Comparison of ENCODE assay signal across 8 mouse cellular contexts in the genomic region with DNA sequence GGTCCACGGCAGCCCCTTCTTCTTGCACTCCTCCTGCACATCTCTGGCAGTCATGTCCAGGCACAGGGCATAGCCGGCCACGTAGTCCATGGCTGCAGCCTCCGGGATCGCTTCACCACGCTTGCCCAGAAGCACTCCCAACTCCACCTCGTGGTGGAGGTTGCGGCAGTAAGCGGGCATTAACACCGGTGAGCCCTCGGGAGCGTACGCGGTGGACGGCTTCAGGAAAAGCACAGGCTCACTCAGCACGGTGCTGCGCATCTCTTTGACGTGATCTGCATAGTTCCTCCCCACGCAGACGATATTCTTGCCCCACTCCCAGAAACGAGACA. TPM values are rescaled to one million over a fixed set of nuclear protein-coding genes. Genes with fewer than 3 reads are reported as not detected.
DNase-seq lines count a peak whose midpoint lies in the region; ATAC-seq and TF ChIP-seq lines count a peak whose summit lies in the region.

No protein-coding gene starts in this region.

- under 1% methylated on average over 21 of the region's 21 CpGs for WGBS in heart, embryonic 14.5 days
- under 1% methylated on average over 21 of the region's 21 CpGs for WGBS in forebrain, embryonic 15.5 days
- under 1% methylated on average over 21 of the region's 21 CpGs for WGBS in liver, postnatal 0 days (ENCODE audit: insufficient replicate concordance)

- no peak; a peak in 1 of 4 replicates for TF ChIP-seq POLR2A in MEL (IDR thresholded peaks at IDR 0.05; ENCODE audit: control insufficient read depth in 1 of 2, insufficient read depth in 1 of 2, low read depth in 1 of 2, low read length in 2 of 2, poor library complexity in 1 of 2)

- peak overlapping the region; percentile 98 for H3K27ac ChIP-seq in heart, embryonic 14.5 days (replicated peaks in 1 of 2; ENCODE audit: control insufficient read depth in 1 of 2, insufficient read depth in 1 of 2, low read depth in 2 of 2, low read length in 2 of 2)
- H3K27ac ChIP-seq in MEL (ENCODE audit: control insufficient read depth, low read depth, low read length): peak overlapping the region; percentile 63
- peak overlapping the region; percentile 94 for H3K27ac ChIP-seq in forebrain, embryonic 15.5 days (replicated peaks)
- H3K27ac ChIP-seq in liver, postnatal 0 days (ENCODE audit: low read depth): peak overlapping the region; percentile 97

- peak overlapping the region; percentile 76 to 84 for H3K4me3 ChIP-seq in heart, embryonic 14.5 days (ENCODE audit: control insufficient read depth in 1 of 2, insufficient read depth in 1 of 2, low read depth in 1 of 2, low read length in 2 of 2)
- peak overlapping the region; percentile 64 to 81 for H3K4me3 ChIP-seq in MEL (ENCODE audit: control insufficient read depth in 1 of 2, insufficient read depth in 1 of 2, low read depth in 2 of 2, low read length in 2 of 2)
- H3K4me3 ChIP-seq in forebrain, embryonic 15.5 days: peak overlapping the region; percentile 80
- peak overlapping the region; percentile 95 for H3K4me3 ChIP-seq in liver, postnatal 0 days (ENCODE audit: low read depth, low read length)

- peaks cover 20% of the 10 kb centered on the region; the same call in 1 of the 2 replicates for H3K36me3 ChIP-seq in heart, embryonic 14.5 days (ENCODE audit: control insufficient read depth, insufficient read depth, low read length)
- H3K36me3 ChIP-seq in MEL (ENCODE audit: control insufficient read depth in 1 of 2, insufficient read depth in 2 of 2, low read length in 2 of 2): peaks cover 0 to 13% of the 10 kb centered on the region in 2 experiments; a peak in 2 of 4 replicates
- H3K36me3 ChIP-seq in forebrain, embryonic 15.5 days: peaks cover 11% of the 10 kb centered on the region
- H3K36me3 ChIP-seq in liver, postnatal 0 days (replicated peaks; ENCODE audit: insufficient read depth, low read length): peaks cover 20% of the 10 kb centered on the region

- peak; percentile 45; the same call in 1 of the 2 replicates for ATAC-seq in heart, embryonic 14.5 days (ENCODE audit: insufficient number of reproducible peaks, insufficient read depth, low FRiP score, low read depth)
- ATAC-seq in forebrain, embryonic 15.5 days (replicated peaks): no peak
- peak; percentile 30 for ATAC-seq in liver, postnatal 0 days

- H3K4me2 ChIP-seq in heart, embryonic 14.5 days (ENCODE audit: low read length): peak overlapping the region; percentile 94
- H3K4me2 ChIP-seq in forebrain, embryonic 15.5 days (replicated peaks): peak overlapping the region; percentile 97
- peak overlapping the region; percentile 84 for H3K4me2 ChIP-seq in liver, postnatal 0 days (ENCODE audit: low read depth, low read length)

- no peaks in the 10 kb centered on the region for H3K27me3 ChIP-seq in heart, embryonic 14.5 days (ENCODE audit: control insufficient read depth, insufficient read depth, low read length)
- no peaks in the 10 kb centered on the region for H3K27me3 ChIP-seq in MEL (ENCODE audit: control insufficient read depth in 1 of 2, insufficient read depth in 2 of 2, low read length in 2 of 2)
- H3K27me3 ChIP-seq in forebrain, embryonic 15.5 days: no peaks in the 10 kb centered on the region
- no peaks in the 10 kb centered on the region for H3K27me3 ChIP-seq in liver, postnatal 0 days (ENCODE audit: insufficient read depth, low read length)

- TF ChIP-seq RAD21 in MEL (IDR thresholded peaks at IDR 0.05; ENCODE audit: low read depth, low read length): no peak

- H3K9me3 ChIP-seq in heart, embryonic 14.5 days (ENCODE audit: control insufficient read depth, low read length): no peaks in the 10 kb centered on the region
- no peaks in the 10 kb centered on the region for H3K9me3 ChIP-seq in MEL (replicated peaks; ENCODE audit: insufficient read depth, low read length)
- no peaks in the 10 kb centered on the region for H3K9me3 ChIP-seq in forebrain, embryonic 15.5 days
- no peaks in the 10 kb centered on the region for H3K9me3 ChIP-seq in liver, postnatal 0 days (ENCODE audit: low read length)

- peaks cover 3% of the 10 kb centered on the region; the same call in 1 of the 2 replicates for H3K79me2 ChIP-seq in MEL (ENCODE audit: control insufficient read depth, insufficient read depth, low read length, poor library complexity)

- TF ChIP-seq EP300 in MEL (IDR thresholded peaks at IDR 0.05; ENCODE audit: low read depth in 1 of 2, low read length in 2 of 2): no peak
- TF ChIP-seq EP300 in liver, postnatal 0 days (IDR thresholded peaks at IDR 0.05; ENCODE audit: low read depth): no peak

- peak overlapping the region; percentile 89 for H3K9ac ChIP-seq in heart, embryonic 14.5 days (ENCODE audit: low read length)
- peak overlapping the region; percentile 67 for H3K9ac ChIP-seq in MEL (ENCODE audit: control insufficient read depth, low read depth, low read length, poor library complexity, severe bottlenecking)
- peak overlapping the region; percentile 81 for H3K9ac ChIP-seq in forebrain, embryonic 15.5 days (replicated peaks)
- H3K9ac ChIP-seq in liver, postnatal 0 days (replicated peaks): peak overlapping the region; percentile 89

- no peak for DNase-seq in heart, adult 9 months (ENCODE audit: low spot score in 2 of 2)
- DNase-seq in MEL (ENCODE audit: low read depth, low spot score) (no peak), adipocyte (ENCODE audit: low spot score) (no peak)
- no peak for DNase-seq in liver, postnatal 0 days
- DNase-seq in right cerebral cortex, postnatal 4 days: no peak
- DNase-seq in kidney, adult 9 months: no peak

- H3K4me1 ChIP-seq in heart, embryonic 14.5 days (ENCODE audit: control insufficient read depth in 2 of 2, insufficient read depth in 2 of 2, low read length in 2 of 2): peaks cover 5 to 12% of the 10 kb centered on the region in 2 experiments; a peak in 3 of 4 replicates
- H3K4me1 ChIP-seq in MEL (ENCODE audit: control insufficient read depth in 1 of 2, insufficient read depth in 2 of 2, low read length in 2 of 2): peaks cover 0 to 15% of the 10 kb centered on the region in 2 experiments; a peak in 2 of 4 replicates
- peaks cover 27% of the 10 kb centered on the region for H3K4me1 ChIP-seq in forebrain, embryonic 15.5 days
- H3K4me1 ChIP-seq in liver, postnatal 0 days (ENCODE audit: insufficient read depth): peaks cover 22% of the 10 kb centered on the region

- 0 out of 6 replicates have a peak, but pooled peaks of 1 of the 3 experiments have one; percentile 11 for TF ChIP-seq CTCF in MEL (IDR thresholded peaks at IDR 0.05 in 2 of 3, conservative IDR thresholded peaks at IDR 0.05 in 1 of 3; ENCODE audit: control insufficient read depth in 1 of 3, insufficient read depth in 1 of 3, low read depth in 2 of 3, low read length in 3 of 3, poor library complexity in 1 of 3, severe bottlenecking in 1 of 3)
- TF ChIP-seq CTCF in liver, postnatal 0 days (IDR thresholded peaks at IDR 0.05; ENCODE audit: low read depth): peak; percentile 58

TF ChIP-seq in MEL, 35 proteins besides CTCF, POLR2A, EP300 and RAD21 (continues in another document):
- TF ChIP-seq SIN3A (IDR thresholded peaks at IDR 0.05; ENCODE audit: low read length) (peak; percentile 80), ZC3H11A (IDR thresholded peaks at IDR 0.05; ENCODE audit: low read depth, low read length) (no peak), ZMIZ1 (IDR thresholded peaks at IDR 0.05; ENCODE audit: low read depth, low read length) (0 out of 2 replicates have a peak, but pooled peaks have one; percentile 52), MAX (IDR thresholded peaks at IDR 0.05; ENCODE audit: low read length) (peak; percentile 73)

RNA-seq across cellular contexts. Expression of a gene that starts 0.5 kb away (rescaled TPM):
- 46.5 and 47.2 TPM in 2 replicates for polyA plus RNA-seq in heart, embryonic 14.5 days (2014; fragmentation: Nextera tagmentation; extraction: Ambion mirVana)
- 2.0 and 2.7 TPM in 2 replicates for total RNA-seq in MEL (2012; rRNA removed)
- 1 to 10 TPM in 1 of 2 experiments, not detected in 1; 4.7 TPM for polyA plus RNA-seq in MEL (2012; ENCODE audit: insufficient read depth in 1 of 2, insufficient read length in 2 of 2, low read depth in 1 of 2, low replicate concordance in 2 of 2, missing spikeins in 1 of 2)
- 16.0 and 16.8 TPM in 2 replicates for polyA plus RNA-seq in forebrain, embryonic 15.5 days (2015; fragmentation: Nextera tagmentation; extraction: Ambion mirVana)
- polyA plus RNA-seq in liver, postnatal 0 days (2015; fragmentation: Nextera tagmentation; extraction: Ambion mirVana): 84.9 and 90.0 TPM in 2 replicates

RNA-seq across cellular contexts. Expression of a gene that starts 9.8 kb away (rescaled TPM):
- polyA plus RNA-seq in heart, embryonic 14.5 days (2014; fragmentation: Nextera tagmentation; extraction: Ambion mirVana): 62.7 and 68.4 TPM in 2 replicates
- 32.3 and 49.6 TPM in 2 replicates for total RNA-seq in MEL (2012; rRNA removed)
- 10 to 100 TPM in 1 of 2 experiments, not detected in 1; 37.5 TPM for polyA plus RNA-seq in MEL (2012; ENCODE audit: insufficient read depth in 1 of 2, insufficient read length in 2 of 2, low read depth in 1 of 2, low replicate concordance in 2 of 2, missing spikeins in 1 of 2)
- 45.1 and 45.7 TPM in 2 replicates for polyA plus RNA-seq in forebrain, embryonic 15.5 days (2015; fragmentation: Nextera tagmentation; extraction: Ambion mirVana)
- 233 and 241 TPM in 2 replicates for polyA plus RNA-seq in liver, postnatal 0 days (2015; fragmentation: Nextera tagmentation; extraction: Ambion mirVana)

RNA-seq across cellular contexts. Expression of a gene that starts 16.1 kb away (rescaled TPM):
- not detected in 2 replicates for polyA plus RNA-seq in heart, embryonic 14.5 days (2014; fragmentation: Nextera tagmentation; extraction: Ambion mirVana)
- total RNA-seq in MEL (2012; rRNA removed): not detected in 2 replicates
- under 1 TPM in 1 of 2 experiments, not detected in 1; 0.04 TPM for polyA plus RNA-seq in MEL (2012; ENCODE audit: insufficient read depth in 1 of 2, insufficient read length in 2 of 2, low read depth in 1 of 2, low replicate concordance in 2 of 2, missing spikeins in 1 of 2)
- polyA plus RNA-seq in forebrain, embryonic 15.5 days (2015; fragmentation: Nextera tagmentation; extraction: Ambion mirVana): 0.11 TPM in 1 of 2 replicates, not detected in the other
- 28.0 and 32.4 TPM in 2 replicates for polyA plus RNA-seq in liver, postnatal 0 days (2015; fragmentation: Nextera tagmentation; extraction: Ambion mirVana)

RNA-seq across cellular contexts. Expression of a gene that starts 36.5 kb away (rescaled TPM):
- polyA plus RNA-seq in heart, embryonic 14.5 days (2014; fragmentation: Nextera tagmentation; extraction: Ambion mirVana): 37.8 and 39.8 TPM in 2 replicates
- total RNA-seq in MEL (2012; rRNA removed): 109 and 141 TPM in 2 replicates
- 100 to 1,000 TPM in 1 of 2 experiments, not detected in 1; 191 TPM for polyA plus RNA-seq in MEL (2012; ENCODE audit: insufficient read depth in 1 of 2, insufficient read length in 2 of 2, low read depth in 1 of 2, low replicate concordance in 2 of 2, missing spikeins in 1 of 2)
- polyA plus RNA-seq in forebrain, embryonic 15.5 days (2015; fragmentation: Nextera tagmentation; extraction: Ambion mirVana): 73.2 and 74.2 TPM in 2 replicates
- 41.5 and 46.4 TPM in 2 replicates for polyA plus RNA-seq in liver, postnatal 0 days (2015; fragmentation: Nextera tagmentation; extraction: Ambion mirVana)

RNA-seq across cellular contexts. Expression of a gene that starts 36.7 kb away (rescaled TPM):
- 26.8 and 28.2 TPM in 2 replicates for polyA plus RNA-seq in heart, embryonic 14.5 days (2014; fragmentation: Nextera tagmentation; extraction: Ambion mirVana)
- 27.2 and 34.5 TPM in 2 replicates for total RNA-seq in MEL (2012; rRNA removed)
- polyA plus RNA-seq in MEL (2012; ENCODE audit: insufficient read depth in 1 of 2, insufficient read length in 2 of 2, low read depth in 1 of 2, low replicate concordance in 2 of 2, missing spikeins in 1 of 2): 10 to 100 TPM in 1 of 2 experiments, not detected in 1; 30.2 TPM
- polyA plus RNA-seq in forebrain, embryonic 15.5 days (2015; fragmentation: Nextera tagmentation; extraction: Ambion mirVana): 81.5 and 82.5 TPM in 2 replicates
- 43.5 and 45.5 TPM in 2 replicates for polyA plus RNA-seq in liver, postnatal 0 days (2015; fragmentation: Nextera tagmentation; extraction: Ambion mirVana)

Comparison
In these comparisons a context has a peak if more than half of its experiments do, and no peak if none do; other contexts are left out.
1. RNA of a gene that starts 16.1 kb away (polyA plus RNA-seq): 28.0 to 32.4 TPM in liver, postnatal 0 days; 0.11 TPM in forebrain, embryonic 15.5 days, 0.04 TPM in MEL and not detected in heart, embryonic 14.5 days; every median in the first group is over 10 times any median in the second.
2. Peak in every context shown above with its lines, with median percentiles within 50 percentile points of each other: H3K27ac ChIP-seq, H3K4me2 ChIP-seq, H3K4me3 ChIP-seq and H3K9ac ChIP-seq.